Mouse (Mus musculus) Patski (cell line): ENCODE data around the gene H2-DMb1. TPM values are rescaled to one million over a fixed set of nuclear protein-coding genes. Genes with fewer than 3 reads are reported as not detected.
A peak's percentile ranks its signal among the peaks of the same experiment; 100 is the strongest.

Source experiments
- ATAC-seq: fragments of 100-300 bp; one replicate; pipeline ENCODE4 v1.8.0; 2021
- CTCF ChIA-PET: fragments of 350-600 bp; sonication (Branson Sonifier 250); formaldehyde crosslinking; loops from one replicate; lab custom pipeline; 2022; ENCODE audit warnings: inconsistent platforms; lab: Charles Lee
- POLR2A ChIA-PET: fragments of 350-600 bp; sonication (Branson Sonifier 250); formaldehyde crosslinking; loops from one replicate; lab custom pipeline; 2022; ENCODE audit warnings: antibody characterized with exemption, inconsistent platforms; lab: Charles Lee
- DNase-seq: peaks from one replicate; pipeline ENCODE4 v3.0.0-alpha.2; 2011; ENCODE audit warnings: low read depth, low spot score
- H3K27me3 ChIP-seq: fragments of 371-371 bp; one replicate; pipeline ENCODE4 v1.5.1; 2021
- CTCF ChIP-seq: fragments of 100-300 bp; IDR thresholded peaks from one replicate; pipeline ENCODE4 v1.5.1; 2021
- in situ Hi-C: fragments of 300-500 bp; cut with MboI; formaldehyde crosslinking; loops from 3 replicates; pipeline ENCODE4 v1.11.1; 2018; ENCODE audit warnings: low pct_unique_long_range_greater_than_20kb, mixed read lengths
- polyA plus RNA-seq: library from polyadenylated mRNA; unstranded; gene quantifications from one replicate; pipeline ENCODE4 v1.2.3, GENCODE M21; 2021

H2-DMb1 gene
- polyA plus RNA-seq, 1 experiment from 2014 or later = 36.6 TPM

GRCm38 (mm10) chr17:34128944-34129791 is 23.7 kb upstream of the H2-DMb1 start:
- ChIA-PET POLR2A (interaction anchor here (1.2 to 3.0 kb wide), 2 partner anchors 8 to 9 kb away, joined by 5 to 14 read pairs; partner anchors contain the start of gene H2-DMa), CTCF (interaction anchor here (1.2 to 1.3 kb wide), 2 partner anchors 28 to 42 kb away, joined by 3 to 4 read pairs; no protein-coding TSS in a partner anchor)
- no peak for TF ChIP-seq CTCF
- in situ Hi-C loops = no loop called here
- no peak for DNase-seq
- H3K27me3 ChIP-seq = no peaks in the 10 kb centered on the region
- no peak for ATAC-seq

DNA sequence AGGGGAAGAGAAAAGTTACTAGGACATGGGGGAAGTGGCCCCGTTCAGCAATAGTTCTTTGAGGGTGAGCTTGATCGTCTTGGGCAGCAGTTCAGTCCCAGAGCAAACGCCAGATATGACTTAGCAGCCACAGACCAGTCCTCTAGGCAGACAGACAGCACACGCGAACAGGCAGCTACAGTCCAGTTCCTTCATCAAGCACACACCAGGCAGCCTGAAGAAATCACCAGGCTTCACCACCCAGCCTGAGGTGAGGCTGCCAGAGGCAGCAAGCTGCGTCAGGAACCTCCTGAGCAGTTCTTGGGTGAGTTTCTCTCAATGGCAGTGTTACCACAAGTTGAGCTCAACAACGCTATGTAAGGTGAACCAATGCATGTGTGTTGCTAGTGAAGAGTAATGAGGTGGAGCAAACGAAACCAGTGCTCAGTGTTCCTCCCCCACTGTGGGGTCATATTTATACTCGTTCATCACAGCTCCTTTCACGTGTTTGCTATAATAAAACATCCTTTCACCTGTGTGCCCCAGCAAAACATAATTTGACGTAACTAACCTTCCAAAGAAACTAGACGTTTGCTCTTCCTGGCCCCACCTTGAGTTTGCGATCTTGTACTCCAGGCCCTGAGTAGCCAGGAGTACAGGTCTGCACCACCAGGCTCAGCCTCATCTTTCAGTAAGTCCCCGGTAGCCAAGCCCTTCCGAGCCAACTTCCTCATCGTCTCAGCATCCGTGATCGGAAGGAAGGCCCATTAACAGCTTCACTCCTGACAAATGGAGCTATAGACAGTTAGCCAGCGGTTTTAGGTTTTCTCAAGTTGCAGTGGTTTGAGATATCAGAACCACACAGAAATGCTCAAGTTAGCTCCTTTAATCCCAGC is 22.6 kb upstream of the H2-DMb1 start:
- no peaks in the 10 kb centered on the region for H3K27me3 ChIP-seq
- ChIA-PET CTCF (interaction anchor here (1.2 to 1.3 kb wide), 2 partner anchors 29 to 40 kb away, joined by 3 to 4 read pairs; no protein-coding TSS in a partner anchor), POLR2A (interaction anchor here (0.6 to 3.0 kb wide), 4 partner anchors 9 to 1387 kb away, joined by 3 to 14 read pairs (median 5); partner anchors contain the start of gene H2-DMa)
- TF ChIP-seq CTCF = no peak
- no peak for ATAC-seq
- DNase-seq = no peak
- in situ Hi-C loops = no loop called here

- ChIA-PET CTCF (no interaction called here), POLR2A (interaction anchor here (0.8 to 1.3 kb wide), 4 partner anchors 10 to 33 kb away, joined by 3 to 4 read pairs (median 4); no protein-coding TSS in a partner anchor)
- ATAC-seq (no peak), DNase-seq (no peak)
- TF ChIP-seq CTCF = no peak
- in situ Hi-C loops = no loop called here
- H3K27me3 ChIP-seq = no peaks in the 10 kb centered on the region
These were observed 21.0 kb upstream of the H2-DMb1 start for GRCm38 (mm10) chr17:34131911-34132310.

DNA sequence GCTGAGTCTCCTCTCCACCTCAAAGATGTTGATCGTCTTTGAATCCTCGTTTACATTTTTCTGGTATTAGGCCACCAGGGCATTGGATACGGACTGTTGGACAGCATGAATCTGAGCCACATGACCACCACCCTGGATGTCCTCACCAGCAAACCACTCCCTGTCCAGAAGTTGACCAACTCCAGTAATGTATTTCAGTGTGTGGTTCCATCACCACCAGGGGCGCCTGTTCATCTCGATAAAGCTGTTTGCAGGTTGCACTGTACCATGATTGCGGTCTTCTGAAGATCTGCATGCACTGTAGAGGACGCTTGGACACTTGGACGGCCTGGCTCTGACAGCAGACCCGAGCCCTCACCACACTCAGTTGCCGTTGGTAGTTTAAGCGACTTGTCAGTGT is 19.6 kb upstream of the H2-DMb1 start:
- in situ Hi-C loops = no loop called here
- DNase-seq (no peak), ATAC-seq (peak; percentile 79)
- H3K27me3 ChIP-seq = no peaks in the 10 kb centered on the region
- ChIA-PET CTCF (interaction anchor here (0.9 to 7.3 kb wide), 5 partner anchors 8 to 36 kb away, joined by 3 to 115 read pairs (median 33); partner anchors contain the start of gene H2-DMa), POLR2A (interaction anchor here (3.7 kb wide), 1 partner anchor 14 kb away, joined by 19 read pairs; the partner anchor contains the start of gene H2-DMa)
- TF ChIP-seq CTCF = peak; percentile 92

DNA sequence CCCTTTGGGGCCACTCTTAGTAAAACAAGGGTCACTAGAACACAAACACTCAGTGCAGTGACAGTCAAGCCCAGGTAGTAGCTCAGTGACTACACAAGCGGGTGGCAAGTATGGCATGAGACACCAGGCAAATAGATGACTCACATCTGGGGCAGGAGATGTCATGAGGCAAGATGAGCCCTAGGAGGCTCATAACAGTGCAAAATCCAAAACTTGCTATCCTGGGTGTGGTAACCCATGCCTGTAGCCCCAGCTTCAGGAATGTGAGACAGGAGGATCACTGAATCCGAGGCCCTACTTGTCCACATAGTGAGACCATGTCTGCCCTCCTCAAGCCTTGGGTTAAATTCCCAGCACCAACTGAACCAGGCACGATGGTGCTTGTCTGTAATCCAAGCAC is 18.4 kb upstream of the H2-DMb1 start:
- TF ChIP-seq CTCF = no peak
- POLR2A ChIA-PET = interaction anchor here (1.5 to 3.7 kb wide), 4 partner anchors 13 to 31 kb away, joined by 3 to 19 read pairs (median 5); partner anchors contain the start of gene H2-DMa

GRCm38 (mm10) chr17:34135297-34136224 is 17.3 kb upstream of the H2-DMb1 start:
- ATAC-seq (peak; percentile 92), DNase-seq (peak; percentile 99)
- CTCF ChIA-PET = interaction anchor here (0.6 to 7.3 kb wide), 17 partner anchors 10 to 101 kb away, joined by 3 to 115 read pairs (median 5); partner anchors contain the start of gene H2-DMa
- POLR2A ChIA-PET = interaction anchor here (1.0 to 3.7 kb wide), 5 partner anchors 12 to 30 kb away, joined by 3 to 19 read pairs (median 5); partner anchors contain the start of gene H2-DMa
- H3K27me3 ChIP-seq = no peaks in the 10 kb centered on the region
- in situ Hi-C loops = no loop called here
- peak; percentile 100 for TF ChIP-seq CTCF

More for the DNA sequence above, 18.4 kb upstream of the H2-DMb1 start:
- ATAC-seq (no peak), DNase-seq (no peak)
- in situ Hi-C loops = no loop called here
- CTCF ChIA-PET = interaction anchor here (1.7 to 7.3 kb wide), 10 partner anchors 10 to 100 kb away, joined by 3 to 115 read pairs (median 14); partner anchors contain the start of gene H2-DMa
- H3K27me3 ChIP-seq = no peaks in the 10 kb centered on the region

DNA sequence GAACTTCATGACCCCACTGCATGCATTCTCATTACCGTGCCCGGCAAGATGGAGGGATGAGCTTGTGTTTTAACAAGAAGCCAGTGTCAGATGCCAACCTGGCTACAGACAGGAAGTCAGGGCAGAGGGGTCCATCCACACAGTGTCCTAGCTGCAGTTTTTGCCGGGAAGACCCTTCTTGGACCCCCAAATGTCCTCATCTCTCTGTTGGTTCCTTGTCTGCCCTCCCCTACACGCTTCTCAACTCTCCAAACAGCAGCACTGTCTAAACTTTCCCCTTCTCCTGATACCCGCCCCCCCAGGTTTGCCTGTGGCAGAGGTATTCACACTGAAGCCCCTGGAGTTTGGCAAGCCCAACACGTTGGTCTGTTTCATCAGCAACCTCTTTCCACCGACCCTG is 15.3 kb upstream of the H2-DMb1 start:
- no peak for TF ChIP-seq CTCF
- in situ Hi-C loops = no loop called here
- CTCF ChIA-PET = interaction anchor here (7.3 kb wide), 1 partner anchor 32 kb away, joined by 115 read pairs; no protein-coding TSS in a partner anchor
- no peaks in the 10 kb centered on the region for H3K27me3 ChIP-seq
- DNase-seq = no peak
- no peak for ATAC-seq
- POLR2A ChIA-PET = no interaction called here

- in situ Hi-C loops = no loop called here
- DNase-seq (no peak), ATAC-seq (no peak)
- CTCF ChIA-PET = interaction anchor here (1.4 to 7.3 kb wide), 2 partner anchors 31 to 37 kb away, joined by 7 to 115 read pairs; no protein-coding TSS in a partner anchor
- TF ChIP-seq CTCF = no peak
- POLR2A ChIA-PET = no interaction called here
- no peaks in the 10 kb centered on the region for H3K27me3 ChIP-seq
These were observed 14.2 kb upstream of the H2-DMb1 start for GRCm38 (mm10) chr17:34138655-34139054.

DNA sequence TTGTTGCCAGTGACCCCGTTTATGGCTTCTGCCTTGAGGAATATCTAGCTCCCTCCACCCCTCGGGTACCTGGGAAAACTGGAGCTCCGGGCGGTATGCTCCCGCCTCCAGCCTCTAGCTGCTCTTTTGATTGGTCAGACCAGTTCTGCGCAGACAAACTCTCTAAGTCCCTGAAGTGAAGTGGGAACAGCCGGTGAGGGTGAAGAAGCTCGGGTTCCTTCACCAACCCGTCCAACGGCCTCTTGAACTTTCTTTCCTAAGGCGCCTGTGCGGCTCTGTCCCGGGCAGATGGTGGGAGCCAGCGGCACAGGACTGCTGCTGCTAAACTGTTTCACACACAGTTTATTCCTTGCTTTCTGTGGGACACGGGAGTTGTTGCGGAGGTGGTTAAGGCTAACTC is 13.5 kb upstream of the H2-DMb1 start:
- no peak for ATAC-seq
- POLR2A ChIA-PET = no interaction called here
- no peaks in the 10 kb centered on the region for H3K27me3 ChIP-seq
- no peak for DNase-seq
- in situ Hi-C loops = no loop called here
- TF ChIP-seq CTCF = no peak
- CTCF ChIA-PET = interaction anchor here (0.6 to 7.3 kb wide), 4 partner anchors 22 to 96 kb away, joined by 3 to 115 read pairs (median 5); no protein-coding TSS in a partner anchor
